Mouse (Mus musculus) skeletal muscle tissue, adult 2 months (tissue): ENCODE data around the gene Aip.
"Not testable (repeated sequence)": the region's sequence is repeated elsewhere in the genome, so short reads cannot be mapped to it uniquely, and the experiment has no call there.

Experiments
- DNase-seq: peaks from one replicate; pipeline ENCODE4 v3.0.0-alpha.2; 2012; ENCODE audit warnings: low read depth, low spot score

Gene Aip

GRCm38 (mm10) chr19:4135963-4136345, 10.3 kb upstream of the Aip start:
- DNase-seq = not testable (repeated sequence)

DNA sequence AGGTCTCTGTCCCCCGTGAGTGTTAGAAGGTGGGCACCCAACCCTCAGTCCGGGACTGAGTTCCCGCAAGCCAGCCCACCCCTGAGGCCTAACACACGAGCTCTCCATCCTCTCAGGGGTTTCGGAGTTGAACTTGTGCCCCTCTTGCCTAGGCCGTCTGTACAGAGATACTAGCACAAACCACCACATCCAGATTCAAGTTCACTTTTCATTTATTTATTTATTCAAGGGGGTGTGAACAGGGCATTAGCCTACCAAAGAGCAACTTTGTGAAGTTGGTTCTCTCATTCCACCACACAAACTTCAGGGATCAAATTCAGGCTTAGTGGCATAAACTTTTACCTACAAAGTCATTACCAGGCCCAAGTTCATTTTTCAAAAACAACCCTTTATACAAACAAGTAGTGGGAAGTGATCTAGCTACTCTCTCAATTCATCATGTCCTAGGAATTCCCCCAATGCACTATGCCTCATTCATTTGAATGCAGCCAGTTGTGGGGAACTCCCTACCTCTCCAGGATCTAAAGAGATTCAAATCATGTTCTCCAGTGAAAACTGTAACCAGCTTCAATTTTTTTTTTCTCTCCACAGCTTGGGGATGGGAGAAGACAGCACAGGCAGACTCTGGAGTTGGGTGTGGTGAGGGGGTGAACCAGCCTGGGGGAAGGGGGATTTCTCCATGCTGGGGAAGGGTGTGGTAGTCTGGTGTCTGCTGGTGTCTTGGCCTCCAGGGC, 9.7 kb upstream of the Aip start:
- not testable (repeated sequence) for DNase-seq

- no peak for DNase-seq
These were observed 8.7 kb upstream of the Aip start for GRCm38 (mm10) chr19:4134354-4134753.

DNA sequence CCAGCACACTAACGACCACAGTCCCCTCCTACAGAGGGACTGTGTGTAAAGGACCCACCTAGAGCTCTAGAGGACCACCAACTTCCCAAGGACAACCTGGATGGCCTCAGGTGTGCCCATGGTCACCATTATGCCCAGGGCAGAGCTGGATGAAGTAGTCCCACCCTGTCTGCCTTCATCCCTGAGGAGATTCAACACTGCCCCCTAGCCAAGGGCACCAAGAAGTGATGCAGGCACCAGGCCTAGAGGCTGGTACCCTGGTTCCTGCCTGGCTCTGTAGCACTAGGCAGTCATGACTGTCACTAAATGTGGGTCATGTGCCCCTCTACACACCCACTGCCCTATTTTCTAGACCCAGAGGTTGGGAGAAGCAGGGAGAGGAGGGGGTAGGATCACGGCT, 6.1 kb upstream of the Aip start:
- DNase-seq = no peak

- no peak for DNase-seq
These were observed 5.4 kb upstream of the Aip start for GRCm38 (mm10) chr19:4131075-4131474.

DNA sequence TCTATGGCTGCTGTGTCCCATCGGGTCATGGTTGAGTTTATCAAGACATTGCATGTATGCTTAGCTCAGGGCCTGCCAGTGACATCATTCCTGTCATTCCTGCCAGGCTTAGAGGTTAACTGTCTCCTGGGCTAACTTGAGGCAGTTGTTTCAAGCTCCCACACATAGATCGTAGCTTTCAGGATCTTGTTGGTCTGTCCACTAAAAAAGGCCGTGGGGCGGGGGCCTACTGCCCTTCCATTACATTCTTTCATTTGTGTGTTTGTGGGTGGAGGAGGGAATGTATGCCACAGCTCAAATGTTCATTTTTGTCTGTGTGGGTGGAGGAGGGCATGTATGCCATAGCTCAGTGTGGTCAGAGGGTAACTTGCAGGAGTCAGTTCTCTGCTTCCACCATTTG, 4.4 kb upstream of the Aip start:
- no peak for DNase-seq

DNA sequence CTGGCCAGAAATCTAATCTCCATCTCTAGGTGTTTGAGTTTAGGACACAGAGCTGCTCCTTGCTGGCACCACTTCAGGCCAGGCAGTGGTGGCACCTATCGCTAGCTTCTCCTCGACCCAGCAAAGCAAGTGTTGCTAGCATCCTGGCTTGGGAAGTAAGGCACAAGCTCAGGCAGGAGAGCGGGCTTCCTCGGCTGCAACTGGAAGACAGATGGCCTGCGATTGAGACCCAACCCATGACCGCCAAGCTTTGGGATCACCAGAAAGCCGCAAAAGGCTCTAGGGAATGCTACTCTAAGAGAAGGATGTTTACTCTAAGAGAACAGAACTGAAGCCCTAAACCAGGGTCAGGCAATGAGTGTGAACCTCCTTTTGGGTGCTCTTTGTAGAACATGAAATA, 3.8 kb upstream of the Aip start:
- no peak for DNase-seq

DNA sequence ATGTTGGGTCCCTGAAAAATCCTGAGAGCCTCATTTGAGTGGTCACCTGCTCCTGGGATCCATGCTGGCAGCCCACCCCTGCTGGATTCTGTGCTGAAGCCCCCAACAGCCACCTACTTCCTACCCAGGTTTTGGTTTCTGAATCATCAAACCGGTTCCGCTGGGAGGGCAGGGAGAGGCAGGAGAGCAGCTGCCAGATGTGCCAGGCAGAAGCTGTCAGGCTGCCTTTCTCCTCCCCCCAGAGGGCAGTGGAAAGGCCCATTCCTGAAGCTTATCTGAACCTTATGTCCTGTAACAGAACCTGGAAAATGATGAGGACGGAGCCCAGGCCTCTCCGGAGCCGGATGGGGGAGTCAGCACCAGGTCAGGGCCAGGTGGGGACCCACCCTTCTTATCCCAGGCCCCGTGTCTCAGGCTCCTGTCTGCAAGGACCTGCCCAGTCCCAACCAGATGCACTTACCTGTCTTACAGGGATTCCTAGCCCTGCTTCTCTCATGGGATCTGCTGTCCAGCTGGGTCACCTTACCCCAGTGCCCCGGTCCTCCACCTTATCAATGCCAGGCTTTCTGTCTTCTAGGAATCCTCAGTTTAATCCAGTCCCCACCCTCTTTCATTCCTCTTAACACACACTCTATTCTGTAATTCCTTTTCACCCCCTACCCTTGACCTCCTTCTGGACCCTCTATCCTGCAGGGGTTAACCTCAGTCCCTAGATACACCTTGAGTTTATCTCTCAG, 1.3 kb upstream of the Aip start:
- no peak for DNase-seq

- DNase-seq = not testable (repeated sequence)
These were observed 390 bp downstream of the Aip start for GRCm38 (mm10) chr19:4125268-4125667.

DNA sequence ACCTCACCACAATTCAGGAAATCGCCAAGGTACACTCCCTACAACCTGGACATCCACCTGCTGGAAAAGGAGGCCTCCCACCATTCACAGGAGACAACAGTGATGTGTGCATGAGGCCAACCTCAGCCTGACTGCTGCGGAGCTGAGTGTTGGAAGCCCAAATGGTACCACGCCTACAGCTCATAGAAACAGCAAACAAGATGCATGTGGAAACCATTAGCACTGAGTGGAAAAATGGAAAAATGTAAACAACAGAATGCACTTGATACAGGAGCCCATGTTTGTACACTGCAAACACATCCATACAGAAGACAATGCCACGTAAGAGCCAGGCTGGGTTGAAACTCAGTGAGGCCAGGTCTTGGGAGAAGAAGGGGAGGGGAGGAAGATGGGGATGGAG, 1.2 kb downstream of the Aip start:
- no peak for DNase-seq

DNA sequence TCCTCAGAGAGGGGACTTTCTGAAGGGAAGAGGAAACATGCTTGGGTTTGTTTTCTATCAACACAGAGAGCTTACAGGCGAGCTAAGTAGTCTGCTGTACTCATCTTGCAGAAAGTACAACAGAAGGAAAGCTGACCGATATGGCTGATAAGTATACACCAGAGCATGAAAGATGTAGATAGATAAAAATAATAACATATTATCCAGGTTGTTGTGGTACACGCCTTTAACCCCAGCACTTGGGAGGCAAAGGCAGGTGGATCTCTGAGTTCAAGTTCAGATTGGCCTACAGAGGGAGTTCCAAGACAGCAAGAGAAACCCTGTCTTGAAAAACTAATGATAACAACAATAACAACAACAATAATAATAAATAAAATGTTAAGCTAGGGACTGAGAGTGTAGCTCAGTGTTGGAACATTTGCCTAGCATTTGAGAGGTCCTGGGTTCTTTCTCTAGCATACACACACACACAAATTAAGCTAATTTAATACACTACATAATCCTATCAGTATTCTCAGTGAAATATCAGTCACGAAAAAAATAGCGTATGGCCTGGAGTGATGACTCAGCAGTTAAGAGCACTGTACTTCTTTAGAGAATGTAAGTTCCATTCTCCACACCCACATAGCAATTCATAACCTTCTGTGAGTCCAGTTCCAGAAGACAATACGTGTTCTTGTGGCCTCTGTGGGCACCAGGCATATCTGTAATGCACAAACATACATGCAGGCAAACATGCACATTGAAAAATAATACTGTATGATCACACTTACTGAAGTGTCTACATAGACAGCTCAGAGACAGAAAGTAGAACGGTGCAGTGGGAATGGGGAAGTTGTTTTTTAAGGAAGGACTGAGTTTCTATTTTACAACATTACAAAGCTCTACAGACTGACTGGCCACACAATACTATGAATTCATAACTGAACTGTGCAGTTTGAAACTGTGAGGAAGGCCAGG, 3.0 kb downstream of the Aip start:
- no peak for DNase-seq

GRCm38 (mm10) chr19:4121896-4122295, 3.8 kb downstream of the Aip start:
- DNase-seq = not testable (repeated sequence)

- peak; percentile 98 for DNase-seq
These were observed 4.4 kb downstream of the Aip start for GRCm38 (mm10) chr19:4121097-4121805.

DNA sequence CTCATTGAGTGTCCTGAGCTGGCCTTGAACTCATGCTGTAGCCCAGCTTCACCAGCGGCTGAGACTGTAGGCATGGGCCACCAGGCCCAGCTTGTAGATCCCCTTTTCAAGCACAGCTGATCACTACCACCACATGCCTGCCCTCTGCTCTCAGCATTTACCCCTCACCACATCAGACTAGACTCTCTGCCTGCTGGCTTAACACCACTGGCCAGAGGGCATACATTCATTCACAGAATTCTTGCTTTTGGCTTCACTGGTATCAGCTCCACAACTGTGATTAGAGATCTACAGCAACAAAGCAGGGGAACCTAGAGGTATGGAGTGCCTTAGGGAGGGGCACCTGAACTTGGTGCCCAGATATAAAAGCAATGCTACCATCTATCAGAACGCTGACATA, 5.2 kb downstream of the Aip start:
- no peak for DNase-seq

GRCm38 (mm10) chr19:4119716-4120487, 5.8 kb downstream of the Aip start:
- DNase-seq = no peak

- DNase-seq = no peak
These were observed 7.3 kb downstream of the Aip start for GRCm38 (mm10) chr19:4118350-4118749.

GRCm38 (mm10) chr19:4117006-4117405, 8.7 kb downstream of the Aip start:
- DNase-seq = no peak

DNA sequence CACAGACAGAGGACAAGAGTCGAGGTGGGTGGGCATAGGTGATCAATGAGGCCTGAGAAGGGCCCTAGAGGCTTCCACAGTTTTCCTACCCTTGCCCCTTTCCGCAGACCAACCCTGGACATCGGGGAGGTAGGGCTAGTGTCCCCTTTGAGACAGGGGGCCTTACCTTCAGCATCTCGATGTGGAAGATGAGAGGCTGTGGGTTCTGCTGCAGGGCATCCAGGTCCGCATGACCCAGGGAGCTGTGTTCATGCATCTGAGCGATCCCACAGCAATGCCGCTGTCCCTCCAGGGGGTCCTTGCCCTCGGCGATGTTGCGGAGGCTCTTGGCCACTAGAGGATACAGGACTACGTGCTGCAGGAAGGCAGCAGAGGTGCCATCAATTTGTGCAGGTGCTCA, 9.8 kb downstream of the Aip start:
- no peak for DNase-seq

GRCm38 (mm10) chr19:4115144-4115543, 10.5 kb downstream of the Aip start:
- no peak for DNase-seq

- no peak for DNase-seq
These were observed 11.1 kb downstream of the Aip start for GRCm38 (mm10) chr19:4114551-4114950.

DNA sequence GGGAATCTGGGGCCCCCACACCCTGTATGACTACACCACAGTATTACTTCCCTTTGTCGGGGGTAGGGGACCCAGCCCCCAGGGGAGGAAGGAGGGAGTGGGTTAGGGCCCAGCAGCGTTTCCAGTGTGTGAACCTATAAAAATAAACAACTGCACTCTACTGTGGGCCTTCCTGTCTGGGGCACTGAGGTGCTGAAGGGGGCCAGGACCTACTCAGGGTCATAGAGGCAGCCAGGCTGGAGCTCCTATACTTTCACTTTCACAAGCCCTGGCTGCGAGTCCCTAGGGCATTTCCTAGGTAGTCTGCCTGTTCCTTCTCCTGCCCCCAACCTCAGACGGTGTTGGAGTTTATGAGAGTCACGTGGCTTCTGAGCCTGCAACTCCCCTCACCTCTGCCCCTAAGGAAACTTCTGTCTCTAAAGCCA, 11.8 kb downstream of the Aip start:
- no peak for DNase-seq
